Mouse (Mus musculus) intestine, embryonic 14.5 days (tissue): ENCODE data around the gene Rpap1. TPM values are rescaled to one million over a fixed set of nuclear protein-coding genes. Genes with fewer than 3 reads are reported as not detected.

Experiments used
- ATAC-seq: fragments of 200-750 bp; cut with Nextera tagmentation; replicated peaks from 2 replicates; pipeline ENCODE4 v1.8.0; 2017; ENCODE audit warnings: low read depth, moderate number of reproducible peaks, moderate TSS enrichment, moderate library complexity; ENCODE audit not compliant: low FRiP score, low TSS enrichment
- DNase-seq: peaks from one replicate; pipeline ENCODE4 v3.0.0-alpha.2; 2018; ENCODE audit warnings: low spot score
- H3K27ac ChIP-seq: fragments of 300-500 bp; sonication (generic); 2 replicates; pipeline ENCODE4 v1.5.1; 2014; ENCODE audit warnings: low read depth, mild to moderate bottlenecking, control low read depth
- H3K27me3 ChIP-seq: fragments of 300-500 bp; sonication (generic); replicated peaks from 2 replicates; pipeline ENCODE4 v1.6.1; 2014; ENCODE audit warnings: low read length, control low read depth; ENCODE audit not compliant: control insufficient read depth, insufficient read depth
- H3K36me3 ChIP-seq: fragments of 300-500 bp; sonication (generic); 2 replicates; pipeline ENCODE4 v1.6.1; 2014; ENCODE audit warnings: low read length, control low read depth; ENCODE audit not compliant: control insufficient read depth, insufficient read depth
- H3K4me1 ChIP-seq: fragments of 300-500 bp; sonication (generic); replicated peaks from 2 replicates; pipeline ENCODE4 v1.6.1; 2014; ENCODE audit warnings: low read length, control low read depth, mixed read lengths; ENCODE audit not compliant: control insufficient read depth, insufficient read depth
- H3K4me2 ChIP-seq: fragments of 300-500 bp; sonication (generic); 2 replicates; pipeline ENCODE4 v1.6.1; 2014; ENCODE audit warnings: low read length
- H3K4me3 ChIP-seq: fragments of 300-500 bp; sonication (generic); 2 replicates; pipeline ENCODE4 v1.5.1; 2014; ENCODE audit warnings: low read depth, low read length, control low read depth, mixed read lengths
- H3K9ac ChIP-seq: fragments of 300-500 bp; sonication (generic); 2 replicates; pipeline ENCODE4 v1.6.1; 2014; ENCODE audit warnings: mild to moderate bottlenecking, low read length
- H3K9me3 ChIP-seq: fragments of 300-500 bp; sonication (generic); 2 replicates; pipeline ENCODE4 v1.6.1; 2016; ENCODE audit warnings: low read length, control low read depth; ENCODE audit not compliant: control insufficient read depth
- WGBS: fragments of 180-500 bp; shearing (Covaris S2); extraction: QIAGEN DNeasy Blood & Tissue Kit; methylation state at CpG from one replicate; pipeline ENCODE4 v1.1.7; 2014; 5-methylcytosine and 5-hydroxymethylcytosine counted together
- polyA plus RNA-seq: library from polyadenylated mRNA; unstranded; fragments of >200 nt; fragmentation: Nextera tagmentation; extraction: Ambion mirVana; gene quantifications from 2 replicates; pipeline ENCODE4 v1.2.1, GENCODE M21; 2014

Rpap1 gene
- polyA plus RNA-seq, 1 experiment from 2014 or later = 28.1 TPM

- 0 out of 2 replicates have a peak, but pooled peaks have one; percentile 10 for ATAC-seq
- peaks cover 20% of the 10 kb centered on the region for H3K4me1 ChIP-seq
- 61% methylated on average over 10 of the region's 10 CpGs for WGBS
- H3K36me3 ChIP-seq = peaks cover 20% of the 10 kb centered on the region
- no peaks in the 10 kb centered on the region for H3K27me3 ChIP-seq
- H3K4me3 ChIP-seq = no peak overlapping the region
- DNase-seq = no peak
- no peak overlapping the region; the same call in 1 of the 2 replicates for H3K9ac ChIP-seq
- H3K9me3 ChIP-seq = no peaks in the 10 kb centered on the region
- no peak overlapping the region for H3K4me2 ChIP-seq
- no peak overlapping the region for H3K27ac ChIP-seq
Observed at GRCm38 (mm10) chr2:119802767-119803617, 15.7 kb upstream of the Rpap1 start.

DNA sequence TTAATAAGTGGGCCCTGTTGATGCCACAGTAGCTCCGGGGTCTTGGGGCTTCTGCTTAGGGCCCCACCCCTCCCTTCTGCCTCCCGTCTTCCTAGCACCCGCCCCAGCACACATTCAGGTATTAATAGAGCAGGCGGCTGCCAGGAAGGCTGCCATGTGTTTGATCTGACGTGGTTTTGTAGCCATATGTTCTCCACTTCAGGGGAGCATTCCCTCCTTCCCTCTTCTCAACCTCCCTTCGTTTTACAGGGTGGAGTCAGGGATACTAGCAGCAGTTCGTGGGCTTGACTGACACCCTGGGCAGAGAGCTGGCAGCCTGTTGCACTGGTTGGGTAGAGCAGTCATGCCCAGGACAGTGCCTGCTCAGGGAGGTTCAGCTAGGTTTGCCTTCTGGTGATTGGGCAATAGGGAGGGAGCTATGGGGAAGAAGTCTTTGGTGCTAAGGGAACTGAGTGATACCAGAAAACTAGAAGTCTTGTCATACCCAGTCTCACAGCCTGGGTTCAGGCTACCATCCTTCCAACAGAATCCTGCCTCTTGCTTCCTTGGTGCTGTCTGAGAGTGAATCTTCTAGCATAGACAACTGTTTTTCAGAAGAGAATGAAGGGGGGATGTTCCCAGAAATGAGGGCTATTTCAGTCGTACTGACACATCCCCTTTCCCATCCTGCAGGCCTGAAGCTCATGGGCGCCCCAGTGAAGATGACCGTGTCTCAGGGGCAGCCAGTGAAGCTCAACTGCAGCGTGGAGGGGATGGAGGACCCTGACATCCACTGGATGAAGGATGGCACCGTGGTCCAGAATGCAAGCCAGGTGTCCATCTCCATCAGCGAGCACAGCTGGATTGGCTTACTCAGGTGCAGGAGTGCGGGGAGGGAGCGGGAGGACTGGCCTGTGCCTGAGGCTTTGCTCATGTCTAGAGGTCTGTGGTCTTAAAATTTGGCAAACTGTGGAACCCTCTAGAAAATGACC is 13.8 kb upstream of the Rpap1 start:
- 59% methylated on average over 15 of the region's 15 CpGs for WGBS
- Histone ChIP-seq H3K4me2 (peak overlapping the region; percentile 91), H3K27ac (no peak overlapping the region), H3K9ac (no peak overlapping the region), H3K4me1 (peaks cover 20% of the 10 kb centered on the region), H3K27me3 (no peaks in the 10 kb centered on the region; the same call in 1 of the 2 replicates), H3K9me3 (no peaks in the 10 kb centered on the region), H3K36me3 (peaks cover 20% of the 10 kb centered on the region), H3K4me3 (no peak overlapping the region)
- DNase-seq (no peak), ATAC-seq (no peak)

- DNase-seq (peak; percentile 76), ATAC-seq (peak; percentile 51)
- Histone ChIP-seq H3K36me3 (peaks cover 13% of the 10 kb centered on the region; the same call in 1 of the 2 replicates), H3K9ac (peak overlapping the region; percentile 77), H3K27ac (no peak overlapping the region), H3K4me3 (peak overlapping the region; percentile 71), H3K27me3 (no peaks in the 10 kb centered on the region; the same call in 1 of the 2 replicates), H3K4me2 (peak overlapping the region; percentile 91), H3K9me3 (no peaks in the 10 kb centered on the region), H3K4me1 (peaks cover 20% of the 10 kb centered on the region)
- 1% methylated on average over 22 of the region's 27 CpGs for WGBS
Observed at GRCm38 (mm10) chr2:119799961-119800550, 12.7 kb upstream of the Rpap1 start.

DNA sequence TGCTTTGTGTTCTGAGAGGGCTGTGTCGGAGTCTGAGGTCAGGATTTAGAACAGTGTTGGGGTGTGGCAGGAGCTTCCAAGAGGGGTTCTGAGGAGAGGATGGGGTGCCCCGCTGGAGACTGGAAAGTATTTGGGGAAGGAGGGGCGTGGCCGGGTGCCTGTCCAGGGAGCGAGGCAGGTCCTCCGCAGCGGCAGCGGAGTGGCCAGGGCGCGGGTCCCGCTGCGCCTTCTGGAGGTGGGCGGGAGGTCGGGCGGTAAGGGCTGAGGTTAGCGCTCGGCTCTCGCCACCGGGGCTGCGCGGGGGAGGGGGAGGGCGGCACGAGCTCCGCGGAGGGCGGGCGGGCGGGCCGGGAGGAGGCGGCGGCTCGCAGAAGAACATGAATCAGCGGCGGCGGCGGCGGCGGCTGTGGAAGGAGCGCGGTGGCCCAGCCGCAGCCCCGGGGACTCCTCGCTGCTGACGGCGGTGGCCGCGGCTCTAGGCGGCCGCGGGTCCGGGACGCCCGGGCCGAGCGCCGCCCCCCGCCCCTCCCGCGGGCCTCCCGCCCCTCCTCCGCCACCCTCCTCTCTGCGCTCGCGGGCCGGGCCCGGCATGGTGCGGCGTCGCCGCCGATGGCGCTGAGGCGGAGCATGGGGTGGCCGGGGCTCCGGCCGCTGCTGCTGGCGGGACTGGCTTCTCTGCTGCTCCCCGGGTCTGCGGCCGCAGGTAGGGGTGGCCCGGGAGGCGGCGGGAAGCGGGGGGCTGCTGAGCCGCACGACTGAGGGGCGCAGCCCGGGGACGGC is 12.0 kb upstream of the Rpap1 start:
- no peaks in the 10 kb centered on the region; the same call in 1 of the 2 replicates for H3K27me3 ChIP-seq
- H3K27ac ChIP-seq = no peak overlapping the region
- peak; percentile 74 for DNase-seq
- no peaks in the 10 kb centered on the region for H3K9me3 ChIP-seq
- peak overlapping the region; percentile 77 for H3K9ac ChIP-seq
- WGBS = 1% methylated on average over 32 of the region's 89 CpGs
- peaks cover 20% of the 10 kb centered on the region for H3K4me1 ChIP-seq
- peak overlapping the region; percentile 91 for H3K4me2 ChIP-seq
- H3K36me3 ChIP-seq = peaks cover 13% of the 10 kb centered on the region; the same call in 1 of the 2 replicates
- ATAC-seq = peak; percentile 83
- H3K4me3 ChIP-seq = peak overlapping the region; percentile 71

DNA sequence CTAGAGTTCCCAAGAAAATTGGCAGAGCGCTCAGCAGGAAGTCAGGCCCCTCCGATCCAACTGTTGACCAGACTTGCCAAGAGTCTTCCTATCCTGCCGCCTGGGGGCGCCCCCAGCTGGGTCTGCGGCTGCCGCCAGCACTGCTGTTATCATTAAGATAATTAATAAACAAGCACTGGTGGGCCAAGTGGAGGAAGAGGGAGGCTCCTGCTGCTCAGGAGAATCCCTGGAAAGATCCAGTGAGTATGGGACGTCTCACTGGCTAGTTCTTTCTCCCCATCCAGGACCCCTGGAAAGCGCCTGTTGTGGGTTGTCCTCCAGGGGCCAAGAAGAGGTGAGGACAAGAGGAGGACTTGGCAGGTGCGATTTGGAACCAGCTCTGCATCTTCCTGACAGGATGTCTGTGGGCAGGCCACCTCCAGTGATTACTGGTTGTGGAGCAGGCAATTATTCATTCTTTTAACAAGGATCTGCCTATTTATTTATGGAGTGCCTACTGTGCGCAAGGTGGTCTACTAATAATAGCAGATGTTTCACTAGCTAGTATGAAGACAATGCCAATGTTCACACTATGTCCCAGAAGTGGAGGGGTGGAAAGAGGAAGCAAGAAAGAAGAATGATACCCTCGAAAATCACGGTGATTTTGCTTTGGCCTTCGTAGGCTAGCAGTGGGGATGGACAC is 11.1 kb upstream of the Rpap1 start:
- ATAC-seq (no peak), DNase-seq (peak; percentile 77)
- Histone ChIP-seq H3K9ac (no peak overlapping the region), H3K27ac (no peak overlapping the region; the same call in 1 of the 2 replicates), H3K4me2 (peak overlapping the region; percentile 91; the same call in 1 of the 2 replicates), H3K36me3 (0 out of 2 replicates have a peak, but pooled peaks cover 4% of the 10 kb centered on the region), H3K4me1 (peaks cover 20% of the 10 kb centered on the region), H3K27me3 (no peaks in the 10 kb centered on the region; the same call in 1 of the 2 replicates), H3K4me3 (no peak overlapping the region), H3K9me3 (no peaks in the 10 kb centered on the region)
- WGBS = 11% methylated on average over 13 of the region's 13 CpGs

DNA sequence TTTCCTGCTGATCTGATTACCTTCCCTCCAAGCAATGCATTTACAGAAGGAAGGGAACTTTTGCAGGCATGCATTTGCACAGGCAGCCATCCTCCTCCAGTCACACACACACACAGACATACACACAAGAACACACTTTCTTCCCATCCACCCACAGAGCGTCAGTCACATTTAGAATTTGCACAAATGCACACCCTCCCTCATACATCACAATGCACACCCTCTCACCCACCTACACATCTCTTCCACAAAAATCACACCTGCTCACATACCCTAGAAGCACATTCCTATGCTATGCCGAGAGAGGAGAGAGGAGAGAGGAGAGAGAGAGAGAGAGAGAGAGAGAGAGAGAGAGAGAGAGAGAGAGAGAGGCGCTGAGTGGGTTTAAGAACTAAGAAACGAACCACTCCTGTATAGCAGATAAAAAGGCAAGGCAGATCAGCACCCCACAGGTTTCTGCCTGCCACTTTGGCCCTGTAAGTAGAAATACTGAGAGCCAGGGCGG is 10.0 kb upstream of the Rpap1 start, which contains the start of gene Tyro3:
Tyro3 (plus strand) TSS at position 455 of the 505 bp plus-strand sequence.
- 69% methylated on average over 5 of the region's 5 CpGs for WGBS
- no peaks in the 10 kb centered on the region; the same call in 1 of the 2 replicates for H3K27me3 ChIP-seq
- H3K27ac ChIP-seq = no peak within 1 kb of the TSS
- H3K4me3 ChIP-seq = no peak within 1 kb of the TSS
- H3K4me2 ChIP-seq = no peak within 1 kb of the TSS
- no peaks in the 10 kb centered on the region for H3K36me3 ChIP-seq
- DNase-seq (no peak), ATAC-seq (no peak)
- peaks cover 12% of the 10 kb centered on the region for H3K4me1 ChIP-seq
- H3K9me3 ChIP-seq = no peaks in the 10 kb centered on the region
- H3K9ac ChIP-seq = no peak within 1 kb of the TSS

DNA sequence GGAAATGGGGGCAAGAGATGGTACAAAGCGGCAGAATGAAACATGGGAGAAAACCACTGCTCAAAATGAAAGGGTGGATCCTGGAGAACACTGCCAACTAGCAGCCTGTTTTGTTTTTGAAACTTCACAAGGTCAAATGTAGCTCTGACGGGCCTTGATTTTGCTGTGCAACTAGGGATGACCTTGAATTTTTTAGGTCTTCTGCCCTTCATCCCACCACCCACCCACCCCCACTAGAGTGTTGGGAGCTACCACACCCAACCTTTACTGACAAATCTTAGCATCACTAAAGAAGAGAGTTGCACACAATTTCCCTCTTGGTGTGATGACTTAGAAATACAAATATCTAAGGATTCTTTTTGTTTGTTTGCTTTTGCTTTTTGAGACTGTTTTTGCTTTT is 2.7 kb upstream of the Rpap1 start:
- peaks cover 10% of the 10 kb centered on the region for H3K4me1 ChIP-seq
- H3K27ac ChIP-seq = no peak overlapping the region
- no peaks in the 10 kb centered on the region for H3K36me3 ChIP-seq
- ATAC-seq = no peak
- no peak overlapping the region for H3K9ac ChIP-seq
- DNase-seq = no peak
- no peaks in the 10 kb centered on the region for H3K9me3 ChIP-seq
- H3K4me3 ChIP-seq = no peak overlapping the region
- 81% methylated on average over 2 of the region's 2 CpGs for WGBS
- H3K4me2 ChIP-seq = no peak overlapping the region
- no peaks in the 10 kb centered on the region for H3K27me3 ChIP-seq
